Mouse (Mus musculus) megakaryocyte, embryonic 14.5 days (primary cell): ENCODE results near the gene Nelfe.
"Not testable (repeated sequence)": the region's sequence is repeated elsewhere in the genome, so short reads cannot be mapped to it uniquely, and the experiment has no call there.

Experiments
- FLI1 ChIP-seq: IDR thresholded peaks from 2 replicates; pipeline ENCODE4 v1.6.1; 2012; ENCODE audit warnings: low read length, inconsistent platforms, mixed read lengths
- GATA1 ChIP-seq: IDR thresholded peaks from 3 replicates; pipeline ENCODE4 v1.6.1; 2012; ENCODE audit warnings: mixed read lengths, low read length, inconsistent platforms, borderline replicate concordance

GRCm38 (mm10) chr17:34830776-34831175 lies 19.4 kb upstream of the Nelfe start:
- not testable (repeated sequence) for TF ChIP-seq GATA1, FLI1
